Mouse (Mus musculus): ENCODE measurements at regions not wholly inside any gene's neighbourhood (a gene's known extent, or its start where the extent isn't known, plus 50 kb on each side); places are given as distances from the start of the nearest gene placed in this dataset.

- DNase-seq, result peak; percentile 68
Observed at GRCm38 (mm10) chr14:105950924-105951323, 54.3 kb upstream of the Spry2 start.

GRCm38 (mm10) chr14:105955082-105955481 lies 58.5 kb upstream of the Spry2 start:
- DNase-seq, result no peak

- no peak for DNase-seq
Observed at GRCm38 (mm10) chr14:105956796-105957195, 60.2 kb upstream of the Spry2 start.

GRCm38 (mm10) chr14:105958005-105958404 lies 61.4 kb upstream of the Spry2 start:
- DNase-seq, result peak; percentile 41

GRCm38 (mm10) chr14:105979544-105980323 lies 83.1 kb upstream of the Spry2 start:
- peak; percentile 35 for DNase-seq

GRCm38 (mm10) chr14:105980324-105980680 lies 83.7 kb upstream of the Spry2 start:
- DNase-seq, result no peak

- no peak for DNase-seq
Observed at GRCm38 (mm10) chr14:105987341-105987882, 90.8 kb upstream of the Spry2 start.

GRCm38 (mm10) chr14:105988738-105989137 lies 92.1 kb upstream of the Spry2 start:
- DNase-seq, result no peak

GRCm38 (mm10) chr14:105993124-105993523 lies 96.5 kb upstream of the Spry2 start:
- DNase-seq, result peak; percentile 46

- DNase-seq, result no peak
Observed at GRCm38 (mm10) chr14:105999801-106000200, 103.2 kb upstream of the Spry2 start.

- DNase-seq, result no peak
Observed at GRCm38 (mm10) chr14:106007769-106008168, 98.2 kb upstream of the Trim52 start.

- DNase-seq, result no peak
Observed at GRCm38 (mm10) chr14:106008951-106009350, 97.0 kb upstream of the Trim52 start.

GRCm38 (mm10) chr14:106010961-106011360 lies 95.0 kb upstream of the Trim52 start:
- no peak for DNase-seq

GRCm38 (mm10) chr14:106011991-106012427 lies 94.0 kb upstream of the Trim52 start:
- peak; percentile 35 for DNase-seq

- no peak for DNase-seq
Observed at GRCm38 (mm10) chr14:106022806-106023205, 83.2 kb upstream of the Trim52 start.

- no peak for DNase-seq
Observed at GRCm38 (mm10) chr14:106026815-106027214, 79.2 kb upstream of the Trim52 start.

- no peak for DNase-seq
Observed at GRCm38 (mm10) chr14:106027686-106028085, 78.3 kb upstream of the Trim52 start.

- no peak for DNase-seq
Observed at GRCm38 (mm10) chr14:106031094-106031493, 74.9 kb upstream of the Trim52 start.

GRCm38 (mm10) chr14:106033793-106034192 lies 72.2 kb upstream of the Trim52 start:
- no peak for DNase-seq

- no peak for DNase-seq
Observed at GRCm38 (mm10) chr14:106034933-106035665, 70.9 kb upstream of the Trim52 start.

GRCm38 (mm10) chr14:106044274-106044673 lies 61.7 kb upstream of the Trim52 start:
- no peak for DNase-seq

- no peak for DNase-seq
Observed at GRCm38 (mm10) chr14:106050231-106050630, 55.8 kb upstream of the Trim52 start.

- peak; percentile 1 for DNase-seq
Observed at GRCm38 (mm10) chr14:106052585-106053551, 53.1 kb upstream of the Trim52 start.

All from lung, postnatal 36 days (tissue).